Mouse (Mus musculus) lung, postnatal 4 days (tissue): ENCODE data around the gene Sgk1.

Source experiments
- DNase-seq, 2 experiments: peaks; one replicate each; pipeline ENCODE4 v3.0.0; 2021

The Sgk1 gene

GRCm38 (mm10) chr10:22007160-22007801 is 125.3 kb downstream of the Sgk1 start:
- DNase-seq, result no peak

GRCm38 (mm10) chr10:22007802-22008172 is 125.8 kb downstream of the Sgk1 start:
- DNase-seq, result peak in 1 of 2 experiments; percentile 56

- peak; percentile 68 to 82 for DNase-seq
These were observed 128.3 kb downstream of the Sgk1 start for GRCm38 (mm10) chr10:22010088-22010818.

- DNase-seq, result no peak
These were observed 135.6 kb downstream of the Sgk1 start for GRCm38 (mm10) chr10:22017469-22018159.

GRCm38 (mm10) chr10:22018618-22019017 is 136.6 kb downstream of the Sgk1 start:
- no peak for DNase-seq

GRCm38 (mm10) chr10:22034303-22034702 is 152.3 kb downstream of the Sgk1 start:
- DNase-seq, result peak in 1 of 2 experiments; percentile 30

GRCm38 (mm10) chr10:22036256-22036655 is 154.3 kb downstream of the Sgk1 start:
- DNase-seq, result peak in 1 of 2 experiments; percentile 63
